ENCODE assay signal across 9 mouse cellular contexts in the genomic region with DNA sequence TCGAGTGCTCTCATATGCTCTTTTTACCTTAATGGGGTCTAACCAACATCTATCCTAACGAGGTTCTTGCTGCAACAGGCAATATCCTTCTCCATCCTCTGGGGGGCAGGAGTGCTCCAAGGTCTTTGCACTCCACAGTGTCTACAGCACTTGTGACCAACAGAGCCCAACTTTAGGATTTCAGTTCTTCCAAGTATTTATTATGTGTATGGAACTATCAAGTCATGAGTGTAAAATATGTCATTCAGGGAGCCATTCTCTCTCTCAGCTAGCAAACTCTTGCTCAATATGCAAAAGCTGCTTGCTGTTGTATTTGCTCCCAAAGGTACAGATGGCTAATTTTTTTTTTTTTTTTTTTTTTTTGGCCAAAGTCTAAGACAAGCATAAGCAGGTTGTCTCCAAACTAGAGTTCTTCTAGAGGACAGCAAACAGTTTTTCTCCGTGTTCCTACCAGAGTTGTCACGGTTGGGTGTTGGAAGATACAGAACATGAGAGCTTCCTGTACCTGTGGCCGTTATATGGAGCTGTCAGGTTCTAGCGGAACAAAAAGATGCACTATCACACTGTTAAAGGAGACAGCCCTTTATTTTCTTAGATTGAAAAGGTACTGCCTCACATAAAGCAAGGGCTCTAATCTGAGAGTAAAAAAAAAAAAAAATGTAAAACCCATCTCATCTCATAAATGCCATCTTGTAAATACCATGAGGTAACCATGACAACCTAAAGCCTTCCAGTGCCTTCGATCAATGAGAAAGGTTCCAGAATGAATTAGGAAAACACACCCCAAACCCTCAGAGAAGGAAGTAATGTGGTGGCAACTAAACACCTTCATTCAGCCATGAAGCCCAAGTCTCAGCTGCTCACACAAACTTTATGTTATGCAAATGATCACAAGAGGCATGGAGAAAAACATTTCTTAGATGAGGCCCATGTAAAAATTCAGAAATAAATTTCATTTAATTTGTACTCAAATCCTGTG. TPM values are rescaled to one million over a fixed set of nuclear protein-coding genes. Genes with fewer than 3 reads are reported as not detected.
DNase-seq lines count a peak whose midpoint lies in the region; ATAC-seq and TF ChIP-seq lines count a peak whose summit lies in the region.
"Had no signal": no experiment of that assay in that cellular context is flagged by ENCODE, and none has a peak within 500 bp of the region (broad histone marks: within the 10 kb centered on the region; RNA-seq: fewer than 3 reads in every experiment).

No protein-coding gene starts in this region.

- H3K4me1 ChIP-seq in MEL (ENCODE audit: control insufficient read depth in 1 of 2, insufficient read depth in 2 of 2, low read length in 2 of 2), result no peaks in the 10 kb centered on the region; a peak in 1 of 4 replicates
- H3K4me1 ChIP-seq in forebrain, embryonic 13.5 days, result peaks cover 22% of the 10 kb centered on the region

- peak; percentile 79 to 98 (median 85) for TF ChIP-seq CTCF in MEL (IDR thresholded peaks at IDR 0.05 in 2 of 3, conservative IDR thresholded peaks at IDR 0.05 in 1 of 3; ENCODE audit: control insufficient read depth in 1 of 3, insufficient read depth in 1 of 3, low read depth in 2 of 3, low read length in 3 of 3, poor library complexity in 1 of 3, severe bottlenecking in 1 of 3)

- no peaks in the 10 kb centered on the region for H3K9me3 ChIP-seq in MEL (replicated peaks; ENCODE audit: insufficient read depth, low read length)
- H3K9me3 ChIP-seq in forebrain, embryonic 13.5 days (replicated peaks), result no peaks in the 10 kb centered on the region

- 46% methylated on average over 7 of the region's 7 CpGs for WGBS in forebrain, embryonic 13.5 days

- H3K27ac ChIP-seq in MEL (ENCODE audit: control insufficient read depth, low read depth, low read length), result no peak overlapping the region
- no peak overlapping the region for H3K27ac ChIP-seq in forebrain, embryonic 13.5 days

- TF ChIP-seq EP300 in MEL (IDR thresholded peaks at IDR 0.05; ENCODE audit: low read depth in 1 of 2, low read length in 2 of 2), result no peak

- H3K4me3 ChIP-seq in MEL (ENCODE audit: control insufficient read depth in 1 of 2, insufficient read depth in 1 of 2, low read depth in 2 of 2, low read length in 2 of 2), result no peak overlapping the region
- H3K4me3 ChIP-seq in forebrain, embryonic 13.5 days, result no peak overlapping the region

- DNase-seq in MEL (ENCODE audit: low read depth, low spot score), result peak; percentile 83
- DNase-seq in c-Kit-positive CD71-positive TER-119-positive erythroid progenitor cells, embryonic 14.5 days (ENCODE audit: low spot score), result peak; percentile 34
- DNase-seq in layer of hippocampus, adult 18-20 months (ENCODE audit: low spot score in 2 of 2), result peak; percentile 60 to 79
- DNase-seq in lung, postnatal 10 days, result peak; percentile 88
- DNase-seq in retina, adult 2 months (ENCODE audit: low read depth, low spot score), result peak; percentile 53
- DNase-seq in thymus, postnatal 10 days (ENCODE audit: low spot score in 2 of 2), result peak; percentile 29 to 73

- no peaks in the 10 kb centered on the region for H3K79me2 ChIP-seq in MEL (ENCODE audit: control insufficient read depth, insufficient read depth, low read length, poor library complexity)

- TF ChIP-seq RAD21 in MEL (IDR thresholded peaks at IDR 0.05; ENCODE audit: low read depth, low read length), result peak; percentile 97

- peak; percentile 86 for ATAC-seq in forebrain, embryonic 13.5 days
- ATAC-seq in hematopoietic stem cell, adult 5-6 weeks (replicated peaks in 1 of 2; ENCODE audit: insufficient read depth in 1 of 2, low FRiP score in 2 of 2, low TSS enrichment in 1 of 2, low read depth in 1 of 2, poor library complexity in 2 of 2, severe bottlenecking in 2 of 2), result peak; percentile 87 to 91

- no peaks in the 10 kb centered on the region for H3K27me3 ChIP-seq in MEL (ENCODE audit: control insufficient read depth in 1 of 2, insufficient read depth in 2 of 2, low read length in 2 of 2)
- H3K27me3 ChIP-seq in forebrain, embryonic 13.5 days, result no peaks in the 10 kb centered on the region

- no peaks in the 10 kb centered on the region for H3K36me3 ChIP-seq in MEL (ENCODE audit: control insufficient read depth in 1 of 2, insufficient read depth in 2 of 2, low read length in 2 of 2)
- peaks cover 63% of the 10 kb centered on the region for H3K36me3 ChIP-seq in forebrain, embryonic 13.5 days (ENCODE audit: poor library complexity, severe bottlenecking)

- TF ChIP-seq POLR2A in MEL (IDR thresholded peaks at IDR 0.05; ENCODE audit: control insufficient read depth in 1 of 2, insufficient read depth in 1 of 2, low read depth in 1 of 2, low read length in 2 of 2, poor library complexity in 1 of 2), result no peak

- H3K9ac ChIP-seq in MEL (ENCODE audit: control insufficient read depth, low read depth, low read length, poor library complexity, severe bottlenecking), result no peak overlapping the region
- no peak overlapping the region for H3K9ac ChIP-seq in forebrain, embryonic 13.5 days

- no peak overlapping the region for H3K4me2 ChIP-seq in forebrain, embryonic 13.5 days

TF ChIP-seq in MEL, 35 proteins besides CTCF, POLR2A, EP300 and RAD21:
- TF ChIP-seq ZC3H11A (IDR thresholded peaks at IDR 0.05; ENCODE audit: low read depth, low read length) (peak; percentile 94), SMC3 (IDR thresholded peaks at IDR 0.05; ENCODE audit: low read depth, low read length) (peak; percentile 98), ZNF384 (IDR thresholded peaks at IDR 0.05; ENCODE audit: low read depth, low read length) (peak; percentile 80), CHD2 (IDR thresholded peaks at IDR 0.05; ENCODE audit: low read length) (no peak)

RNA-seq across cellular contexts. Expression of a gene that starts 1.7 kb away (rescaled TPM):
- total RNA-seq in MEL (2012; rRNA removed), result 0.16 and 0.35 TPM in 2 replicates
- under 1 TPM in 1 of 2 experiments, not detected in 1; 0.85 TPM for polyA plus RNA-seq in MEL (2012; ENCODE audit: insufficient read depth in 1 of 2, insufficient read length in 2 of 2, low read depth in 1 of 2, low replicate concordance in 2 of 2, missing spikeins in 1 of 2)
- 3.7 and 4.1 TPM in 2 replicates for polyA plus RNA-seq in forebrain, embryonic 13.5 days (2015; fragmentation: Nextera tagmentation; extraction: Ambion mirVana)
- not detected in 2 replicates for total RNA-seq in hematopoietic stem cell, adult 5-6 weeks (2017)
- total RNA-seq in layer of hippocampus, adult 18-20 months (2021), result not detected
- total RNA-seq: layer of hippocampus, postnatal 25 days had no signal

RNA-seq across cellular contexts. Expression of a gene that starts 20.0 kb away (rescaled TPM):
- total RNA-seq in MEL (2012; rRNA removed), result 11.2 and 12.5 TPM in 2 replicates
- polyA plus RNA-seq in MEL (2012; ENCODE audit: insufficient read depth in 1 of 2, insufficient read length in 2 of 2, low read depth in 1 of 2, low replicate concordance in 2 of 2, missing spikeins in 1 of 2), result 10 to 100 TPM in 1 of 2 experiments, not detected in 1; 11.0 TPM
- polyA plus RNA-seq in forebrain, embryonic 13.5 days (2015; fragmentation: Nextera tagmentation; extraction: Ambion mirVana), result 5.3 and 5.9 TPM in 2 replicates
- total RNA-seq in hematopoietic stem cell, adult 5-6 weeks (2017), result 27.2 and 27.5 TPM in 2 replicates
- 1 to 10 TPM in 1 of 2 experiments, under 1 TPM in 1; 0.99 to 1.7 TPM for total RNA-seq in layer of hippocampus, adult 18-20 months (2021)

Comparison
In these comparisons a context has a peak if more than half of its experiments do, and no peak if none do; other contexts are left out.
1. DNase-seq: peak in every context shown above with its lines; median percentile 88 in lung, postnatal 10 days; 83 in MEL; 70 in layer of hippocampus, adult 18-20 months; 53 in retina, adult 2 months; 51 in thymus, postnatal 10 days; 34 in c-Kit-positive CD71-positive TER-119-positive erythroid progenitor cells, embryonic 14.5 days.